Mouse (Mus musculus): ENCODE data around the gene Tpm4. TPM values are rescaled to one million over a fixed set of nuclear protein-coding genes. Genes with fewer than 3 reads are reported as not detected.
A peak's percentile ranks its signal among the peaks of the same experiment; 100 is the strongest.

The Tpm4 gene
- polyA plus RNA-seq, 1 experiment from 2014 or later, result 227 TPM

DNA sequence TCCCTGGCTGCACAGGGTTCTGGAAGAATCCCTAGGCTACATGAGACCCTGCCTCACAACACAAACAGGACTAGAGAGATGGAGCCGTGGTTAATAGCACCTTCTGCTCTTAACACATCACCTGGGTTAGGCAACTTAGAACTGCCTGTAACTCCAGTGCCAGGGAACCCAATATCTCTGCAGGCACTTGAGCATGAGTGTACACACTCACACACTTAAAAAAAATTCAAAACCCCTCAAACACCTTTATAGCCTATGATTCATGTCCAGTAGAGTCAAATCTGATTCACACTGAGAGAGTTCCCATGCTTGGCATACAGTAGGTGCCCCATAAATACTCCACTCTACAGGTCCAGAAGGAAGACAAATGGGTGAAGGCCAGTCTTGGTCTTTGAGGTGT lies 2.4 kb upstream of the Tpm4 start:
- peaks cover 19% of the 10 kb centered on the region for H3K79me2 ChIP-seq (ENCODE audit: inconsistent target)
- no peaks in the 10 kb centered on the region for H3K36me3 ChIP-seq (ENCODE audit: inconsistent target)
- no peak overlapping the region for H3K4me3 ChIP-seq (ENCODE audit: inconsistent target)
- no peak overlapping the region for H3K27ac ChIP-seq
- whole genome bisulfite sequencing (ENCODE audit: missing documents), result 100% methylated on average over 1 of the region's 1 CpGs

DNA sequence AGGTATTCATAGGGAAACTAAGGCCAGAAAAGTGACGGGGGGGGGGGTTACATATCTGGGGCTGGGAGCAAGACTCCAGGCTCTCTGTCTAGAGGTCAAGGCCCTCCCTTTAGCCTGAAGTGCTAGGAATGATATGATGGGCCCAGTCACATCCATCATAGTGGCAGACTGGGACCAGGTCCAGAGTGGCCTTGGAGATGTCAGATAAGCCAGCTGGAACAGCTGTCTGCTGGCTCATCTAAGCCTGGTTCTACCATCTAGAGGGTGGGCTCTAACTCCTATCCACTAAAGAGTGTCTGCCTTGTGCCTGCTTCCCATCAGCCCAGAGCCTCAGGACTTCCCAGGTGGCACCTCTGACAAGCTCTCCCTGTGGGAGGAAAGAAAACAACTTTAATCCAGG lies 1.9 kb upstream of the Tpm4 start:
- H3K79me2 ChIP-seq (ENCODE audit: inconsistent target), result peaks cover 24% of the 10 kb centered on the region
- WGBS (ENCODE audit: missing documents), result 95% methylated on average over 1 of the region's 1 CpGs
- H3K36me3 ChIP-seq (ENCODE audit: inconsistent target), result no peaks in the 10 kb centered on the region
- H3K27ac ChIP-seq, result no peak overlapping the region
- no peak overlapping the region for H3K4me3 ChIP-seq (ENCODE audit: inconsistent target)

DNA sequence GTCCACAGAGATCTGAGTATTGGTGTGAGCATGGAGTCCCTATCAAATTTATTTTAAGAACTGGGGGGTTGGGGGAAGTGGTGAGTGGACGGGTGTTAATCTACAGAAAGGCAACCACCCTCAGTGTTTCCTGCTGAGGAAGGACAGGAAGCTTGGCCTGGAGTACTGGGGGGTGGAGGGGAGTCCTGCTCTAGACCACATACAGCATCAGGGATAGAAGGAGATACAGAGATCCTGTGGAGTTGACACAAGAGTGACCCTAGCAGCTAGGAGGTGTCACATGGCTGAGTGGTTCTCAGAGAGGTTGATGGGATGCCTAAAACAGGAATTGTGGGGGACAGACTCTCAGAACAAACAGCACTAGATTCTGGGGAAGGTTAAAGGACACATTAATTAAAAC lies 1.3 kb upstream of the Tpm4 start:
- peaks cover 30% of the 10 kb centered on the region for H3K79me2 ChIP-seq (ENCODE audit: inconsistent target)
- H3K4me3 ChIP-seq (ENCODE audit: inconsistent target), result no peak overlapping the region
- no peak overlapping the region for H3K27ac ChIP-seq
- 8% methylated on average over 1 of the region's 1 CpGs for WGBS (ENCODE audit: missing documents)
- H3K36me3 ChIP-seq (ENCODE audit: inconsistent target), result peaks cover 4% of the 10 kb centered on the region; the same call in 1 of the 2 replicates

DNA sequence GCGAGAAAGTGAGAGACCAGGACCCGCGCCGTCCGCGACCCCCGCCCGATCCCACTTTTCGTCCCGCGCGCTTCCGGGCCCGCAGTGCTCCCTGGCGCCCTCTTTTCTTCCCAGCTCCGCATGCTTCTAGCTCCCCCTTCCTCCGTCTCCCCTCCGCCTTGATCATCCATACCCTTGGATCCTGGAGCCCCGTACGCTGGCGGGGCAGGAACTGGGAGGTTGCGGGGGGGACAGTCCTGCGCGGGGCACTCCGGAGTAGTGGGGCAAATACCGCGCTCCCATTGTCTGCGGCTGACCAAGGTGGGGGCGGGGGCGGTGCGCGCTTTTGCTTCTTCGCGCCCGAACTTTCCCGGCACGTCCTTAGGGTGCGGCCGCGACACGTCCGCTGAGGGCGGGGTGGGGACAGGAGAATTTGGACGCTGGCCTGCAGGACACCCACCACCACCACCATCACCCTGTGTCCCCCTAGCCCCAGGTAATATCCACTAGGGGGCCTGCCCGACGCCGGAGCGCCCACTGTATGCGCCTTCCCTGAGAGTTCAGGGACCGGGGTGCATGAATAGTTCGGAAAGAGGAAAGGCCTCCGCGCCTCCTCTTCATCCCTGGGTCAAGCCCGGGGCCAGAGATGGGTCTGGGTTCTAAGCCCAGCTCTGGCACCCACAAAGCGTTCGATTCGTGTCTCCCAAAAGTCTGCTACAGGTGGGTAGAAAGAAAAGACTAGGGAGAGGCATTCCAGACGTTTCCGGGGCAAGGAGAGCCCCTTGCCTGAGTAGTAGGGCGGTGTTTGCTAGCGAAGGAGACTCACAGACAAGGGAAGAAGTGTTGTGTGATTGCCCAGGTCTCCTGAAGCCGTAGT lies 899 bp downstream of the Tpm4 start:
- peak overlapping the region; percentile 99 for H3K27ac ChIP-seq
- peaks cover 52% of the 10 kb centered on the region for H3K79me2 ChIP-seq (ENCODE audit: inconsistent target)
- H3K36me3 ChIP-seq (ENCODE audit: inconsistent target), result peaks cover 25% of the 10 kb centered on the region
- WGBS (ENCODE audit: missing documents), result 2% methylated on average over 54 of the region's 62 CpGs
- H3K4me3 ChIP-seq (ENCODE audit: inconsistent target), result peak overlapping the region; percentile 97

DNA sequence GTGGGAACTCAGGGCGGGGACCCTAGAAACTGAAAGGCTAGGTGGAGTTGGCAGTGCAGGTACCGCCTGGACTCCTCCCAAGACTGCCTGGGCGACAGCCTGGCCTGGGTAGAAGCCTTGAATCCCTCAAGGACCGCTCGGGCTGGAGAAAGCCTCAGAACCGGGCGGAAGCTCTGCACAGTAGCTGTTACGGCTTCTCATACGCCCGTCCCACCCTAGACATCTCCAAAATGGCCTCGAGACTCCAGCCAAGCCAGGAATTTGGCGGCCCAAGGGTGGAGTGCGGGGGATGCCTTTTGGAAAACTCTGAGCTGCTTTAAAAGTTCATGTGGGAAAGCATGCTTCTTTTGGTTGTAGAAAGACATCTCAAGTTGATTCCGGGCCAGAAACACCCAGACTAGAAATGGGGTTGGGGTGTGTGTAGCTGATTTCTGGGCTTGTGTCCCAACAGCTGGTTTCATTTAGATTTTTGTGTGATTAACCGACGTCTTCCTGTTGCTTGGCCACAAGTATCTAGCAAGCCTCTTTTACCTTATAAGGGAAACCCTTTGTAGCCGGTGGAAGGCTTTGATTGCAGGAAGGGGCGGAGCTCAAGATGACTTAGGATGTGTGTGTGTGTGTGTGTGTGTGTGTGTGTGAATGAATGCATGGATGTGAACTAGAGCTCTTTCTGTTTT lies 1.7 kb downstream of the Tpm4 start:
- H3K27ac ChIP-seq, result peak overlapping the region; percentile 99
- WGBS (ENCODE audit: missing documents), result 2% methylated on average over 16 of the region's 18 CpGs

DNA sequence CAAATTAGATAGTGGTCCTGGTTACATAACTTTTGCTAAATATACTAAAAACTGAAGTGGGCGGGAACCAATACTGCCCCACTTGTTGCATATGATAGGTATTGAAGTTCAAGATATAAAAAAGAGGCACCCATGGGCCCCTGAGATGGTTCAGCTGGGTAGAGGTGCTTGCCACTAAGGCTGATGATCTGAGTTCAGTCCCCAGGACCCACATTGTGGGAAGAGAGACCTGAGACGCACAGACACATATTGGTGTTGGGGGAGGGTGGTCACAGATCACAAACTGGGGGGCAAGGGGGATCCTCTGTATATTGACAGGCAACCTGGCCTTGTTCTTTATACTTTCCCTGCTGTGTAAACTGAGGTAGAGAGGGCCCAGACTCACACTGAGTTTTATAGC lies 2.7 kb downstream of the Tpm4 start:
- Histone ChIP-seq H3K27ac (peak overlapping the region; percentile 99), H3K4me3 (ENCODE audit: inconsistent target) (peak overlapping the region; percentile 97), H3K36me3 (ENCODE audit: inconsistent target) (peaks cover 41% of the 10 kb centered on the region), H3K79me2 (ENCODE audit: inconsistent target) (peaks cover 69% of the 10 kb centered on the region)
- 75% methylated on average over 2 of the region's 2 CpGs for WGBS (ENCODE audit: missing documents)

More for the DNA sequence above, 1.7 kb downstream of the Tpm4 start:
- Histone ChIP-seq H3K79me2 (ENCODE audit: inconsistent target) (peaks cover 59% of the 10 kb centered on the region), H3K4me3 (ENCODE audit: inconsistent target) (peak overlapping the region; percentile 97), H3K36me3 (ENCODE audit: inconsistent target) (peaks cover 32% of the 10 kb centered on the region)

DNA sequence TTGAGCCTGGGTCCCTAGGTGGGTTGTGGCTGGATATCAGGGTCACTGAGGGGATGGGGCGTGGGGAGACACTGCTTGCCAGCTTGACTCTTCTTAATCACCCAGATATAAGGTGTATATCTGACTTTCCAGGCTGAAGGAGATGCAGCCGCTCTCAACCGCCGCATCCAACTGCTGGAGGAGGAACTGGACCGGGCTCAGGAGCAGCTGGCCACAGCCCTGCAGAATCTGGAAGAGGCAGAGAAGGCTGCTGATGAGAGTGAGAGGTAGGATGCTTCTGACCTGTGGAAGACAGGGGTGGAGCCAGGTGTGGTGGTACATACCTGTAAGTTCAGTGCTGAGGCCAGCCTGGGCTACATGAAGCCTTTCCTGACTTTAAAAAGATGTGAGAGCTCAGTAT lies 3.7 kb downstream of the Tpm4 start:
- no peak overlapping the region for H3K4me3 ChIP-seq (ENCODE audit: inconsistent target)
- H3K36me3 ChIP-seq (ENCODE audit: inconsistent target), result peaks cover 50% of the 10 kb centered on the region
- peaks cover 79% of the 10 kb centered on the region for H3K79me2 ChIP-seq (ENCODE audit: inconsistent target)
- 98% methylated on average over 5 of the region's 5 CpGs for WGBS (ENCODE audit: missing documents)
- no peak overlapping the region for H3K27ac ChIP-seq

DNA sequence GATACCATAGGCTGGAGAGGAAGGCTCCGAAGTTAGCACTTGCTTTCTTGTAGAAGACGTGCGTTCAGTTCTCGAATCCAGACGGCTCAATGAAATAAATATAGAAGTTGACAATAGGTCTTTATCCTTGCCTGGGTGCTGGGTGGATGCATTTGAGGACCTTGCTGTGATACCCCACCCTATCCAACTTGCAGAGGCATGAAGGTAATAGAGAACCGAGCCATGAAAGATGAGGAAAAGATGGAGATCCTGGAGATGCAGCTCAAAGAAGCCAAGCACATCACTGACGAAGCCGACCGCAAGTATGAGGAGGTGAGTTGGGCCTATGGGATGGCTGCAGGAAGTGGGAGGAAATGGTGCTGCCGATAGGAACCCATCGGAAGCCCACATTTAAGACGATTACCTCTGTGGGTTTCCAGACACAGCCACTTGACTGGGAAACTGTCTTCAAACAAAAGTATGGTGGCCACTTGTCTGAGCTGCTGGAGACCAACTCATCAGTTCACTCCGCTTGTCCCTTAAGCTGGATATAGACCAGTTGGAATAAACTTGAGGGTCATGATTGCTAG lies 8.6 kb downstream of the Tpm4 start:
- H3K36me3 ChIP-seq (ENCODE audit: inconsistent target), result peaks cover 83% of the 10 kb centered on the region
- WGBS (ENCODE audit: missing documents), result 91% methylated on average over 13 of the region's 13 CpGs
- H3K27ac ChIP-seq, result peak overlapping the region; percentile 73
- H3K4me3 ChIP-seq (ENCODE audit: inconsistent target), result no peak overlapping the region
- peaks cover 87% of the 10 kb centered on the region for H3K79me2 ChIP-seq (ENCODE audit: inconsistent target)

DNA sequence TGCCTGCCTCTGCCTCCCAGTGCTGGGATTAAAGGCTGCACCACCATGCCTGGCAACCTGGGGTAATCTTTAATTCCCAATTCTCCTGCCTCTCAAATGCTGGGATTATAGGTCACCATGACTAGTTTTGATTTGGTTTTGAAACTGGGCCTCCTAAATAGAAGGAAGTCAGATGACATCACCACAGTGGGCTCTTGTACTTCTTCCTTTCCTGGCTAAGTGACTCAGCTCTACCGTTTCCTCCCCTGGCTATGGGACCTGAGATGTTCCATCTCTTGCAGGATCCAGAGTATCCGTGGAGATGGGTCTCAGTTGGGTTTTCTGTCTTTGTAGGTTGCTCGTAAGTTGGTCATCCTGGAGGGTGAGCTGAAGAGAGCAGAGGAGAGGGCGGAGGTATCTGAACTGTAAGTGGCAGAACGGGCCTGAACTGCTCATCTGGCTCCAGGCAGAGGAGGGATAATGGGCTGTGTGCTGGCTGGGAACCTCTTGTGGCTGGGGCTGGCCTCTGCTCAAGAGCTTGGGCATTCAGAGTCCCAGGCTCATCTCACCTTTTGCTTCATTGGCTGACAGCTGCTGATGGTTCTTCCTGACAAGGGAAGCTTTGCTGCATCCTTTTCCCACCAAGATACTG lies 9.7 kb downstream of the Tpm4 start:
- peaks cover 80% of the 10 kb centered on the region for H3K36me3 ChIP-seq (ENCODE audit: inconsistent target)
- WGBS (ENCODE audit: missing documents), result 54% methylated on average over 5 of the region's 5 CpGs
- peak overlapping the region; percentile 73 for H3K27ac ChIP-seq

DNA sequence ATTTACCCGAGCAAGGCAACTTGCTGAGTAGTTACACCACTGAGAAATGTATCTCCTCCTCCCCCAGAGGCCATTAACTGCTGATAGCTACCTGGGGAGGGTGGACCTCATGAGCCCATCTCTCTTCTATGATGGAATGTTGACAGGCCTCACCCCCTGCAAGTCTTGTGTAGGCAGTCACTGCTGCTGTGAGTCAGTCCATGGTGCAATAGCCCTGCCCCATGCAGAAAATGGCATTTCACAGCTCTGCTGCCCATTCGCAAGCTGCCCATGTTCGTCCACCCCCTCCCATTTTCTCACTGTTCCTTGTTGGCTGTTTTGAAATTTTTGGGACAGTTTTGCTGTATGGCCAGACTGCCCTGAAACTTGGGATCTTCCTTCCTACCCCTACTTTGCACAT lies 10.7 kb downstream of the Tpm4 start:
- Histone ChIP-seq H3K4me3 (ENCODE audit: inconsistent target) (no peak overlapping the region), H3K79me2 (ENCODE audit: inconsistent target) (peaks cover 79% of the 10 kb centered on the region), H3K27ac (no peak overlapping the region), H3K36me3 (ENCODE audit: inconsistent target) (peaks cover 79% of the 10 kb centered on the region)
- WGBS (ENCODE audit: missing documents), result 84% methylated on average over 3 of the region's 3 CpGs

More for the DNA sequence above, 9.7 kb downstream of the Tpm4 start:
- H3K4me3 ChIP-seq (ENCODE audit: inconsistent target), result no peak overlapping the region
- peaks cover 84% of the 10 kb centered on the region for H3K79me2 ChIP-seq (ENCODE audit: inconsistent target)

DNA sequence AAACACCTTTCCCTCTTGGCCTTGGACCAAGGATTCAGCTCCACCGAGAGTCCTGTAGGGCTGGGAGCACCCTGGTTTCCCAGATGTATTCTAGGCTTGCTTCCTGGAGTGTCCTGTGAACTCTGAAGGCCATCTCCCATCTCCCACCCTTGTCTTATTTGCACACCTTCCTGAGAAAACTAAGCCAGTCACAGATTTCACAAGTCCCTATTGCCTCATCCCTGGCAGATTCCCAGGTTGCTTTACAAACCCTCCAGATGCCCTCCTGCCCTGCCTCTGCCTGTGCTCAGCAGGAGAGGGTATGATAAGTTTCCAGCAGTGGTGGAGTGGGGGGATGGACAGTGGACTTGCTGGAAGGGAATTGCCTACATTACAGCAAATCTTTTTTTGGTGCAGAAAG lies 11.3 kb downstream of the Tpm4 start:
- Histone ChIP-seq H3K27ac (no peak overlapping the region), H3K79me2 (ENCODE audit: inconsistent target) (peaks cover 73% of the 10 kb centered on the region), H3K4me3 (ENCODE audit: inconsistent target) (no peak overlapping the region), H3K36me3 (ENCODE audit: inconsistent target) (peaks cover 75% of the 10 kb centered on the region)
- 81% methylated on average over 1 of the region's 1 CpGs for WGBS (ENCODE audit: missing documents)

DNA sequence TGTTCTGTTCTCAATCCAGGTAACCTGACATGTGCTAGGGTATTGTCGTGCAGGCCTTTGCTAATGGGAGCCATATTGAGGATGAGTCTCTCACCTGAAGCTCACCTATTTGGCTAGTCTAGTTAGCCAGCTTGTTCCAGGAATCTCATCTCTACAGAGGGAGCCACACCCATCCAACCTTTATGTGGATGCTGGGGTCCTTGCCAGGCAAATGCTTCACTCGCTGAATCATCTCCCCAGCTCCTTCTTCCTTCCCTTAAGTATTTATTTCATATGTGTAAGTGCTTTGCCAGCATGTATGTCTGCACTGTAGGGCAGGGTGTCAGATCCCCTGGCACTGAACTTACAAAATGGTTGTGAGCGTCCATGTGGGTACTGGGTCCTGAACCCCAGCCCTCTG lies 11.8 kb downstream of the Tpm4 start:
- WGBS (ENCODE audit: missing documents), result 96% methylated on average over 3 of the region's 3 CpGs
- Histone ChIP-seq H3K36me3 (ENCODE audit: inconsistent target) (peaks cover 70% of the 10 kb centered on the region), H3K27ac (no peak overlapping the region), H3K79me2 (ENCODE audit: inconsistent target) (peaks cover 68% of the 10 kb centered on the region), H3K4me3 (ENCODE audit: inconsistent target) (no peak overlapping the region)

DNA sequence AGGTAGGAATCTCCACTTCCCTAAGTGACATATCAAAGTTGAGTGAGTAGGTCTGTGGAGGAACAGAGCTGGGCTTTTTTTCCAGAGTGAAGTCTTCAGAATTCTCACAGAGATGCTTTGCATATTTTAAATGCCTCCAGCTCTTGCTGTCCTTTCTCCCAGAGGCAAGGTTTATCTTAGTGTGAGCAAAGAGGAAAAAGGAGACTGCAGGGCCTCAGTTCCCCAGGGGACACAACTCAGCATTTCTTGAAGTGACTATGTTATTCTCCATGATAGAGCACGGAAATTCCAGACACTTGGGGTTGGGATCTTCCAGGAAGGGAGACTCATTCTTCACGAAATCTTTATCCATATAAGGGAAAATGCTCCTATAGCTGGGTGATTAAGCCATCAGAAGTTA lies 12.5 kb downstream of the Tpm4 start:
- peaks cover 61% of the 10 kb centered on the region for H3K79me2 ChIP-seq (ENCODE audit: inconsistent target)
- WGBS (ENCODE audit: missing documents), result 91% methylated on average over 2 of the region's 2 CpGs
- peaks cover 65% of the 10 kb centered on the region for H3K36me3 ChIP-seq (ENCODE audit: inconsistent target)
- no peak overlapping the region for H3K27ac ChIP-seq
- no peak overlapping the region for H3K4me3 ChIP-seq (ENCODE audit: inconsistent target)

DNA sequence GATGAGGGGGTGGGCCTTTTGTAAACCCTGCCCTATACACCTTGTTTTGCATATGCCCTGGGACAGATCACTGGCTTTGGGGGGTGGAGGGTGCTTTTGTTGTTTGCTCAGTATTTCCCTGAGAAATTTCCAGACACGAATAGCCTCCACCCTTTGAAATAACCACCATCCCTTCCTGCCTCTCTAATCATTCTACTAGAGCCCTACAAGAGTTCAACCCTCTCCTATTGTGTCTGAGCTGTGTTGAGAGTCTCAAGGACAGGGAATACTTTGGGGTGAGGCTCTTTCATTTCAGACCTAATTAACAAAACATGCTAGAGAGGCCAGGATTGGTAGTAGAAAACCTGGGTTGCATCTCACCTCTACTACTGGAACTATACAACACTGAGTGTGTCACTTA lies 14.3 kb downstream of the Tpm4 start:
- no peak overlapping the region for H3K27ac ChIP-seq
- H3K36me3 ChIP-seq (ENCODE audit: inconsistent target), result peaks cover 65% of the 10 kb centered on the region
- no peak overlapping the region for H3K4me3 ChIP-seq (ENCODE audit: inconsistent target)
- WGBS (ENCODE audit: missing documents), result 100% methylated on average over 1 of the region's 1 CpGs
- peaks cover 50% of the 10 kb centered on the region; the same call in 1 of the 2 replicates for H3K79me2 ChIP-seq (ENCODE audit: inconsistent target)

Data from macrophage (primary cell).